Mouse (Mus musculus): Measurements from ENCODE around the gene A830018L16Rik. TPM values are rescaled to one million over a fixed set of nuclear protein-coding genes. Genes with fewer than 3 reads are reported as not detected.
"Not testable (repeated sequence)": the region's sequence is repeated elsewhere in the genome, so short reads cannot be mapped to it uniquely, and the experiment has no call there.

The A830018L16Rik gene
- polyA plus RNA-seq, 1 experiment: 0.16 TPM

- Histone ChIP-seq H3K27ac (ENCODE audit: control insufficient read depth, insufficient read depth, low read depth, low read length) (no peak overlapping the region), H3K36me3 (ENCODE audit: control insufficient read depth, insufficient read depth, low read length) (no peaks in the 10 kb centered on the region), H3K4me3 (ENCODE audit: control insufficient read depth, low read depth, low read length) (no peak overlapping the region), H3K27me3 (ENCODE audit: control insufficient read depth, insufficient read depth, low read length) (no peaks in the 10 kb centered on the region), H3K4me1 (ENCODE audit: control insufficient read depth, insufficient read depth, low read length) (no peaks in the 10 kb centered on the region)
- no peak for TF ChIP-seq CTCF (IDR thresholded peaks at IDR 0.05; ENCODE audit: control insufficient read depth, insufficient read depth, insufficient replicate concordance, low read depth, low read length)
- no peak for TF ChIP-seq POLR2A (IDR thresholded peaks at IDR 0.05; ENCODE audit: control insufficient read depth, low read depth, low read length)
Observed at GRCm38 (mm10) chr1:11997574-11997973, 583.7 kb downstream of the A830018L16Rik start.

- H3K4me3 ChIP-seq (ENCODE audit: control insufficient read depth, low read depth, low read length): no peak overlapping the region
- H3K36me3 ChIP-seq (ENCODE audit: control insufficient read depth, insufficient read depth, low read length): no peaks in the 10 kb centered on the region
- no peak overlapping the region for H3K27ac ChIP-seq (ENCODE audit: control insufficient read depth, insufficient read depth, low read depth, low read length)
- TF ChIP-seq POLR2A (IDR thresholded peaks at IDR 0.05; ENCODE audit: control insufficient read depth, low read depth, low read length) (no peak), CTCF (IDR thresholded peaks at IDR 0.05; ENCODE audit: control insufficient read depth, insufficient read depth, insufficient replicate concordance, low read depth, low read length) (no peak)
- H3K4me1 ChIP-seq (ENCODE audit: control insufficient read depth, insufficient read depth, low read length): no peaks in the 10 kb centered on the region
- H3K27me3 ChIP-seq (ENCODE audit: control insufficient read depth, insufficient read depth, low read length): no peaks in the 10 kb centered on the region
Observed at GRCm38 (mm10) chr1:12000557-12000956, 586.7 kb downstream of the A830018L16Rik start.

- no peak for TF ChIP-seq POLR2A (IDR thresholded peaks at IDR 0.05; ENCODE audit: control insufficient read depth, low read depth, low read length)
- TF ChIP-seq CTCF (IDR thresholded peaks at IDR 0.05; ENCODE audit: control insufficient read depth, insufficient read depth, insufficient replicate concordance, low read depth, low read length): no peak
- no peaks in the 10 kb centered on the region for H3K4me1 ChIP-seq (ENCODE audit: control insufficient read depth, insufficient read depth, low read length)
- no peaks in the 10 kb centered on the region for H3K36me3 ChIP-seq (ENCODE audit: control insufficient read depth, insufficient read depth, low read length)
- no peaks in the 10 kb centered on the region for H3K27me3 ChIP-seq (ENCODE audit: control insufficient read depth, insufficient read depth, low read length)
- no peak overlapping the region for H3K4me3 ChIP-seq (ENCODE audit: control insufficient read depth, low read depth, low read length)
- no peak overlapping the region for H3K27ac ChIP-seq (ENCODE audit: control insufficient read depth, insufficient read depth, low read depth, low read length)
Observed at GRCm38 (mm10) chr1:12008789-12009550, 595.1 kb downstream of the A830018L16Rik start.

- H3K36me3 ChIP-seq (ENCODE audit: control insufficient read depth, insufficient read depth, low read length): no peaks in the 10 kb centered on the region
- no peak for TF ChIP-seq CTCF (IDR thresholded peaks at IDR 0.05; ENCODE audit: control insufficient read depth, insufficient read depth, insufficient replicate concordance, low read depth, low read length)
- TF ChIP-seq POLR2A (IDR thresholded peaks at IDR 0.05; ENCODE audit: control insufficient read depth, low read depth, low read length): no peak
- H3K27ac ChIP-seq (ENCODE audit: control insufficient read depth, insufficient read depth, low read depth, low read length): no peak overlapping the region
- no peak overlapping the region for H3K4me3 ChIP-seq (ENCODE audit: control insufficient read depth, low read depth, low read length)
- no peaks in the 10 kb centered on the region for H3K27me3 ChIP-seq (ENCODE audit: control insufficient read depth, insufficient read depth, low read length)
- no peaks in the 10 kb centered on the region for H3K4me1 ChIP-seq (ENCODE audit: control insufficient read depth, insufficient read depth, low read length)
Observed at GRCm38 (mm10) chr1:12009551-12009846, 595.6 kb downstream of the A830018L16Rik start.

- H3K4me1 ChIP-seq (ENCODE audit: control insufficient read depth, insufficient read depth, low read length): no peaks in the 10 kb centered on the region
- H3K36me3 ChIP-seq (ENCODE audit: control insufficient read depth, insufficient read depth, low read length): no peaks in the 10 kb centered on the region
- TF ChIP-seq POLR2A (IDR thresholded peaks at IDR 0.05; ENCODE audit: control insufficient read depth, low read depth, low read length) (no peak), CTCF (IDR thresholded peaks at IDR 0.05; ENCODE audit: control insufficient read depth, insufficient read depth, insufficient replicate concordance, low read depth, low read length) (no peak)
- H3K27me3 ChIP-seq (ENCODE audit: control insufficient read depth, insufficient read depth, low read length): no peaks in the 10 kb centered on the region
- H3K27ac ChIP-seq (ENCODE audit: control insufficient read depth, insufficient read depth, low read depth, low read length): no peak overlapping the region
- no peak overlapping the region for H3K4me3 ChIP-seq (ENCODE audit: control insufficient read depth, low read depth, low read length)
Observed at GRCm38 (mm10) chr1:12010607-12011006, 596.7 kb downstream of the A830018L16Rik start.

- H3K27ac ChIP-seq (ENCODE audit: control insufficient read depth, insufficient read depth, low read depth, low read length); H3K27me3 ChIP-seq (ENCODE audit: control insufficient read depth, insufficient read depth, low read length); H3K36me3 ChIP-seq (ENCODE audit: control insufficient read depth, insufficient read depth, low read length); H3K4me3 ChIP-seq (ENCODE audit: control insufficient read depth, low read depth, low read length); H3K4me1 ChIP-seq (ENCODE audit: control insufficient read depth, insufficient read depth, low read length): not testable (repeated sequence)
Observed at GRCm38 (mm10) chr1:12020646-12021045, 606.7 kb downstream of the A830018L16Rik start.

Measured in testis, adult 2 months (tissue).